Mouse (Mus musculus): Measurements from ENCODE around the gene Ppp1r1c. TPM values are rescaled to one million over a fixed set of nuclear protein-coding genes. Genes with fewer than 3 reads are reported as not detected.
A peak's percentile ranks its signal among the peaks of the same experiment; 100 is the strongest.

Ppp1r1c gene
- total RNA-seq, 2 experiments from 2014 or later, result not detected

DNA sequence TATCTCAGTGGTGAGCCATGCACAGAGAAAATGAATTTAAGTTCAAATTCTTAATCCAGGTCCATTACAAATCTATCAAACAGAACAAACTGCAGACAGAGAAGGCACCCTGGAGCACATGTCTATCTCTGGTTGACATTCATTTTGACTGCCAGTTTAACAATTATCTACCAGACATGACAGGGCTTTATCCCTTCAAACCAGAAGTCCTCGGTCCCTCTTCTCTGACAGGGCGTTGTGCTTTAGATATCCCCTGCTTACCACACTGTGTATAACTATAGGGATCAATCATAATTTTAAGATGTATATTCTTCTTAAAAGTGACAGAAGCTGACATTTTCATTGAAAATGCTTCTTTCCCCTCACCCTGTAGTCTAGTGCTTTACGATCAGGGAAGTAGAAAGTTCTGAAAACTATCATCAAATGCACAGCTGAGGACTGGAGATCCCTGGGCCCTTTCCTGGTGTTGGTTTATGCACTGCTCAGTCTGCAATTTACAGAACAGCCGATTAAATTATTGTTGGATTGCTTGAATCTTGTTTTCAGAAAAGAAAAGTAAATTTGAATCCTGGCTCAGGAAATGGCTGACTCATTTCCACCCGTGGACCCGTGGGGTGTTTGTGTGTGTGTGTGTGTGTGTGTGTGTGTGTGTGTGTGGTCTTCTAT lies 55.3 kb downstream of the Ppp1r1c start:
- H3K4me3 ChIP-seq, result no peak overlapping the region
- intact Hi-C loops (cut with DNase I), result loop anchor here (5.0 kb wide), 1 partner anchor 66 kb away; no protein-coding TSS in a partner anchor
- H3K27ac ChIP-seq, result no peak overlapping the region
- no peak for DNase-seq (ENCODE audit: extremely low spot score in 1 of 2, low spot score in 2 of 2)
- TF ChIP-seq CTCF (IDR thresholded peaks at IDR 0.05), result no peak

DNA sequence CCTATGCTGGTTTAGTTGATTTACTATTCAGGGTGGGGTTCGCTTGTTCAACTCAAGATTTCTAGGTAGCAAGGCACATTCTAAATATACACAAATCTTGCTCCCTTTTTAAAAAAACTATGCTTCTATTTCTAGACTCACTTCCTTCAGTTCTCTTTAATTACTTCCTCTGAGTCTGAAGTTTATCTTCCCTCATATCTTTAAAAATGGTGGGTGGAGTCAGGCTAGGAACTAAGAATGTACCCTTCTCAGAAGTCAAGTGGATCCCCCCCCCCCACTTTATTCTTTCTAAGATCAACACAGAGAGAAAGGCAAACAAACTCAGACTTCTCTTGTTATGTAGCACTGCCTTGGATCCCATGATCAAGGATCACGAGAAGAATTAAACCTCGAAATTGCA lies 57.5 kb downstream of the Ppp1r1c start:
- Histone ChIP-seq H3K27ac (no peak overlapping the region), H3K4me3 (no peak overlapping the region)
- no peak for TF ChIP-seq CTCF (IDR thresholded peaks at IDR 0.05)
- intact Hi-C loops (cut with DNase I), result no loop called here
- no peak for DNase-seq (ENCODE audit: extremely low spot score in 1 of 2, low spot score in 2 of 2)

DNA sequence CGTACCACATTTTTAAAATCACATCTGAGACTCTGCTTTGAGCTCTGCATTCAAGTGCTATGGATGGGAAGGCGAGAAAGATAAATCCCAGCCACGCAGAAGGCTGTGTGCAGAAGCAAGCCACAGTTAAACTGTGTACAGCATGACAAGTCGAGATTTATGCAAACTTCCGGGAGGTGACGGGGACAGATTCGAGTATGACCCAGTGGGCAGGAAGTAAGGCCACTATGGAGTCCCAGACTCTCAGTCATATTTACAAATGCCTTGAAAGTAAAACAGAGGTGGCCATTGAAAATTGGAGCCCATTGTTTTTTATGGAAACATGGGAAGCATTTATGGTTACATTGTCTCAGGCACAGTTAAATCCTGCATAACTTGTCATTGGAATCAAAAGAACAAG lies 58.1 kb downstream of the Ppp1r1c start:
- intact Hi-C loops (cut with DNase I), result no loop called here
- no peak overlapping the region for H3K4me3 ChIP-seq
- H3K27ac ChIP-seq, result no peak overlapping the region
- DNase-seq (ENCODE audit: extremely low spot score in 1 of 2, low spot score in 2 of 2), result no peak
- no peak for TF ChIP-seq CTCF (IDR thresholded peaks at IDR 0.05)

DNA sequence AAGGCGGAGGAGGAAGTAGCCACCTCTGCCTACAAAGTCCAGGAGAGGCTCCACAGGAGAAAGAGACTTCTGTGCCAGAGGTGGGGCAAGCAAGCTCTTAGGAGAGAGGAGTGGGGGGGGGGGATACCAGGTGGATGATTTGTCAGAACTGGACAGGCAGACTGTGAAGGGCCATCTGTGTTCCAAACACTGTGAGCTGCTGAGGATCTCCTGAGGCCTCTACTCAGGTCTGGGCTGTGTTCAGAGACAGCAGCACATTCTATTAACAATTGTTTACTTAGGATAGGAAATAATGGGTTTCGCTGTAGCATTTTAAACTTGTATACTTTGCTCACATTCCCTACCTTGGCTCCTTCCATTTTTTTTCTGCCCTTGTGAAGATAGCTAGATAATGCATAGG lies 61.0 kb downstream of the Ppp1r1c start:
- no peak for TF ChIP-seq CTCF (IDR thresholded peaks at IDR 0.05)
- no peak overlapping the region for H3K27ac ChIP-seq
- no peak for DNase-seq (ENCODE audit: extremely low spot score in 1 of 2, low spot score in 2 of 2)
- intact Hi-C loops (cut with DNase I), result no loop called here
- no peak overlapping the region for H3K4me3 ChIP-seq

DNA sequence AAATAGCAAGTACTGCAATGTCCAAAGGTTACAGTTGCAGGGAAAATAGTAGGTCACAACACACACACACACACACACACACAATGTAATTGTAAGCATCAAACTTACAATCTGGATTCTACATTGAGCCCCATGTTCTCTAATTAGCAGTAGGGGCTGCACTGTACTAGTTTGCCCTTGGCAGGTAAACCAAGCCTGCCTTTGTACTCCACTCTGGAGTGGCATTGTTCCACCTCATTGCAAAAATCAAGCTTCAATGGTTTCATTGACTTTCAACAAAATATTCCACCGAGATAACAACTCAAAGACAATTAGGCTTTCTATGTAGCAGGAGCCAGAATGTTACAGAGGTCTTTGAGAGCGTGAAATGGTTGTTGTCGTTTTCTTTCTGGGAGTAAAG lies 62.7 kb downstream of the Ppp1r1c start:
- H3K4me3 ChIP-seq, result no peak overlapping the region
- no peak for DNase-seq (ENCODE audit: extremely low spot score in 1 of 2, low spot score in 2 of 2)
- intact Hi-C loops (cut with DNase I), result loop anchor here (10.0 kb wide), 4 partner anchors 126 to 1726 kb away; no protein-coding TSS in a partner anchor
- no peak for TF ChIP-seq CTCF (IDR thresholded peaks at IDR 0.05)
- no peak overlapping the region for H3K27ac ChIP-seq

DNA sequence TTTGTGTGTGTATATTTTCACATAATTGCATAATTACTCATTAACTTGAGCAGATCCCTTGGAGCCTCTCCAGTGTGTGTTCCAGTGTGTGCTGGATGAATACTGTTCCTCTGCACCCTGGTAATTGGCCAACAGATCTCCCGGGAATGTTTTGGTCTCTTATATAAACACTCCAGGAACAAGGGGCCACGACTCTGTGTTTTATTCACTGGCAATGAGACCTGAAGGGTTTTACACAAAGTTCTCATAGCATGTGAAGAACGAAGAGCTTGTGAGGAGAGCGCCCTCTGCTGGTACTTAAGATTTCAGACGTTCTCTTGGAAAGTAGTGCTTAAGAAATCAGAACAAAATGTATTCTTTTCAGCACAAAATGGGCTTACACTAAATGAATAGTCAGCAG lies 66.8 kb downstream of the Ppp1r1c start:
- no peak overlapping the region for H3K27ac ChIP-seq
- TF ChIP-seq CTCF (IDR thresholded peaks at IDR 0.05), result peak; percentile 89
- no peak overlapping the region for H3K4me3 ChIP-seq
- DNase-seq (ENCODE audit: extremely low spot score in 1 of 2, low spot score in 2 of 2), result peak; percentile 70 to 72
- intact Hi-C loops (cut with DNase I), result loop anchor here (1.0 to 10.0 kb wide), 5 partner anchors 130 to 1730 kb away; no protein-coding TSS in a partner anchor

DNA sequence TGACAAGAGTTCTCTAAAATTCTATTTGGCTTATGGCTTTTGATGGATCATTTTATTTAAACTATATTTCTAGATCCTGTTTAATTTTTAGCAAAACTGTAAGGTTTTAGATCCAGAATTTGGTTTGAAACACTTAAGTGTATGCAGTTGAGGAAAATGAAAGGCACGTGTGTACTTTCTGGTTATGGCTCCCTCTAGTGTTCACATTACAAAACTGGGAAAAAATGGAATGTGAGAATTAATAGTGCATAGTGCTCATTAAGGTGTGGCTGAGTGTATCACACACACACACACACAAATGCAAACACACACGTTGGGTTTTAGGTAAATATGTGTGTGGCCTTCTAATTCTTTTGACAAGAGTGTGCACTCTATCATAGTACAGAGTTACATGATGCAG lies 70.2 kb downstream of the Ppp1r1c start:
- intact Hi-C loops (cut with DNase I), result loop anchor here (10.0 kb wide), 4 partner anchors 133 to 1733 kb away; no protein-coding TSS in a partner anchor
- DNase-seq (ENCODE audit: extremely low spot score in 1 of 2, low spot score in 2 of 2), result no peak
- no peak overlapping the region for H3K4me3 ChIP-seq
- H3K27ac ChIP-seq, result no peak overlapping the region
- TF ChIP-seq CTCF (IDR thresholded peaks at IDR 0.05), result peak; percentile 26

DNA sequence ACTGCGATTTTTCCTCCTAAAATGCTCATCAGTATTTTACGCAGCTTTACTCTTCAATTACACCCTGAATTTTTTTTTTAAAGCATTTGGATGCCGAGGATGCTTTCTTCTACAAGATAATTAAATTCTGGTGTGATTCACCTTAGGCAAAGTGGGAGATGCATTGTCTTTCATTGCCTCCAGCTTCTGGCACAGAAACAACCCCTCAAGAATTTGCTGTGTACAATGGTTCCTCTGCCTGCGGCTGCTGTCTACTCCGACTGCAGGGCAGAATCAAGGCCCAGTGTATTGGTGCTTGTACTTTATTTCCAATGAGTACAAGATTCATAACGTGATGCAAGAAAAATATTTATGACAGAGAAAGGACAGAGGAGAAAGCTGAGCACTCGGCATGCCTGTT lies 73.2 kb downstream of the Ppp1r1c start:
- H3K27ac ChIP-seq, result no peak overlapping the region
- TF ChIP-seq CTCF (IDR thresholded peaks at IDR 0.05), result no peak
- DNase-seq (ENCODE audit: extremely low spot score in 1 of 2, low spot score in 2 of 2), result no peak
- no peak overlapping the region for H3K4me3 ChIP-seq
- intact Hi-C loops (cut with DNase I), result no loop called here

DNA sequence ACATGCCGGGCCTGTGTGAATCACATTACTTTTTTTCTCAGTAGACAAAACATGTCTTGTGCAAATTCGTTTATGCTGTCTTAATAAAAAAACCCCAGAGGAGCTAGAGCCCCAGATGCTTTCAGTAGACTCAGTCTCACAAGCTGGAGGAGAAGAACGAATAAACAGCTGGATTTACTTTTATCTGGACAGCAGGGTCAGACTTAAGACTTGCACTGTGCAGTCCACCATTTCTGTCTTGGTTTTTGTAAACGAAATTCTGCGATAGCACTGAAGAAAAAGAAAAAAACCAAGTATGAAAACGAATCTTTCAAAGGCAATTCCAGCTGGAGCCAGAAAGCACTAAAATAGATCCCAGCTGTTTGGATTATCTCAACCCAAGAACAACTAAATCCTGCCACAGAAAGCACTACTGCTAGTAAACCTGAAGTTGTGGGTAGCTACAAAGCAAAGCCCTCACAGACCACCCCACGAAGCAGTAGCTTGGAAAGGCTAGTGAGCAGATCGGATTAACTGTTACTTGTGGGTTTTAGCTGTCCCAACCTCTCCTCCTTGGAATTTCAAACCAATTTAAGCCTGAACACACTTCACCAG lies 78.1 kb downstream of the Ppp1r1c start:
- Histone ChIP-seq H3K27ac (no peak overlapping the region), H3K4me3 (no peak overlapping the region)
- intact Hi-C loops (cut with DNase I), result no loop called here
- no peak for TF ChIP-seq CTCF (IDR thresholded peaks at IDR 0.05)
- DNase-seq (ENCODE audit: extremely low spot score in 1 of 2, low spot score in 2 of 2), result no peak

DNA sequence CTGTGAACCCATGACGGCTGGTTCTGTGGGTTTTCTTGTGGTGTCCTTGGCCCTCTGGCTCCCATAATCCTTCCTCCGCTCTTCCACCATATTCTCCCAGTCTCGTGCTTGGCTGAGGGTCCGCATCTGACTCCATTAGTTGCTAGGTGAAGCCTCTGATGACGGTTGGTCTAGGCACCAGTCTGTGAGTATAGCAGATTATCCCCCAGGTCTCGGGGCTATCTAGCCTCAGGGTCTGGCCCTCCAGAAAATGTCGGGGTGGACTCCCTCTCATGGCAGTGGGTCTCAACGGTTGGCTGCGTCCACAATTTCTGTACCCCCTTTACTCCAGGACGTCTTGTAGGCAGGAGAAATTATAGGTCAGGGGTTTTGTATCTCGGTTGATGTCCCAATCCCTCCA lies 78.9 kb downstream of the Ppp1r1c start:
- no peak overlapping the region for H3K27ac ChIP-seq
- no peak for DNase-seq (ENCODE audit: extremely low spot score in 1 of 2, low spot score in 2 of 2)
- no peak for TF ChIP-seq CTCF (IDR thresholded peaks at IDR 0.05)
- intact Hi-C loops (cut with DNase I), result no loop called here
- H3K4me3 ChIP-seq, result no peak overlapping the region

DNA sequence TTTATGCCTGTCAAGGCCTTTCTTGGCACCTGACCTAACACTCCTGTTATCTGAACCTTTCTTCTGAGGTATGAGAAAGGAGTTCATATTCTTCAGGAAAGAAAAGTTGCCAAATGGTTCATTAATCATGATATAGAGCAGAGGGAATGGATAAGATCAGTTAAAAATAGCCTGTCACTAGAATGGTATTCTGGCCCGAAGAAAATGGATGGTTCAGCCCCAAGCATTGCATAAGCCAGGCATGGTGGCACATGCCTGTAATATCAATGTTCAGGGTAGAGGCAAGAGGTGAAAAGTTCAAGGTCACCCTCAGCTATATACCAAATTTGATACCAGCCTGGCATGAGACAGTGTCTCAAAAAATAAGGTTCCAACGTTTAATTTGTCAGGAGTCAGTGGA lies 85.6 kb downstream of the Ppp1r1c start:
- TF ChIP-seq CTCF (IDR thresholded peaks at IDR 0.05), result no peak
- intact Hi-C loops (cut with DNase I), result no loop called here
- DNase-seq (ENCODE audit: extremely low spot score in 1 of 2, low spot score in 2 of 2), result no peak
- H3K4me3 ChIP-seq, result no peak overlapping the region
- no peak overlapping the region for H3K27ac ChIP-seq

DNA sequence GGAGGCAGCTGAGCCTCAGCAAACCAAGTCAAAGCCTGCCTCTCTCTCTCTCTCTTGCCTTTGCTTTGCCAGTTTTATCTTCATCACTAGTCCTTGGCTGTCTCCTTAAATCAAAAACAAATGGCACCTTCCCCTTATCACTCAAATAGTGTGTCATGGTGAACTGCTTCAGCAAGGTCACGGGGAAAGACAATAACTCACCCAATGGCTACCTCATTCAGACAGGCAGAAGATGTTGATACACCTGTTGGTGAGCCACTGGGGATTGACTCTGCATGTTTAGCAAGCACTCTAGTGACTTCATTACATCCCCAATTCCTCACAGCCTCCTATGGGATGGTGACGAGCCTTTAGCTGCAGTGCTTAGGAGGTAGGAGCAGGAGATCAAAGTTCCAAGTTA lies 89.9 kb downstream of the Ppp1r1c start:
- no peak overlapping the region for H3K4me3 ChIP-seq
- H3K27ac ChIP-seq, result no peak overlapping the region
- DNase-seq (ENCODE audit: extremely low spot score in 1 of 2, low spot score in 2 of 2), result no peak
- intact Hi-C loops (cut with DNase I), result no loop called here
- TF ChIP-seq CTCF (IDR thresholded peaks at IDR 0.05), result no peak

DNA sequence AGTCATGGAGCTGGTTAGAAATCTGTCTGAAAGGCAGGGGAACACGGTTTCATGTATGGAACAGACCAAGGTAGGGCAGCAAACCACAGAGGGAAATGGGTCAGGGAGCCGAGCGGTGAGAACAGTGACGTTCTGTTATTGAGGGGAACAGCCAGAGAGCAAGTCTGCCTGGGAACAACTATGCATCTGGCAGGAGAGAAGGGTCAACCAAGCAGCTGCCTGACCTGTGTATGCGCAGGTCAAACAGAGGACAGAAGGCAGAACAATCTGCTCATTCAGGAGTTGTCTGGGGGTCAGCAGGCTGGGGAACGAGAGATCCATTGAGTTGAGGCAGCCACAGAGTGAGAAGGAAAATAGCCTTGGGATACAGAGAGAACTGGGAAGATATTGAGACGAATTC lies 91.0 kb downstream of the Ppp1r1c start:
- intact Hi-C loops (cut with DNase I), result no loop called here
- TF ChIP-seq CTCF (IDR thresholded peaks at IDR 0.05), result no peak
- no peak overlapping the region for H3K4me3 ChIP-seq
- H3K27ac ChIP-seq, result no peak overlapping the region
- DNase-seq (ENCODE audit: extremely low spot score in 1 of 2, low spot score in 2 of 2), result no peak
